10 mouse cellular contexts compared by ENCODE assay signal in the genomic region with DNA sequence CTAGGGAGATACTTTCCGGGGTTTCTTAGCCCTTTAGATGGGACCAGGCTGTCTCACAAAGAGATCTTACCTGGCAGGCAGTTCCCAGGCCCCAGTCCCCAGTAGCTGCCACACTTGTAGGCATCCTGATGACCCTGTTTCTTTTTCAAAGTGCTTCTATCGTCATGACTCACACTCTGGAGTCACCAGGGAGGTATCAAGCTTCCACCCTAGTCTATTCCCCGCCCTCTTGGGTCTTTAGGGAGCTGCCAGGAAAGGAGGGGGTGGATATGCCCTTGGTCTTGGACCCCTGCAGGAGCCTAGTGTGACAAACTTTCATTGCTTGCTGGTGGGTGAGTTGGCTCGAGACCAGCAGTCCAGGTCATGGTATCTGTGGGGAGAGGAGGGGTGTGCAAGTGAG. TPM values are rescaled to one million over a fixed set of nuclear protein-coding genes. Genes with fewer than 3 reads are reported as not detected.
A peak's percentile ranks its signal among the peaks of the same experiment; 100 is the strongest.
DNase-seq lines count a peak whose midpoint lies in the region; ATAC-seq and TF ChIP-seq lines count a peak whose summit lies in the region.
"Had no signal": no experiment of that assay in that cellular context is flagged by ENCODE, and none has a peak within 500 bp of the region (broad histone marks: within the 10 kb centered on the region; RNA-seq: fewer than 3 reads in every experiment).

No protein-coding gene starts in this region.

- TF ChIP-seq CTCF in kidney, postnatal 0 days (IDR thresholded peaks at IDR 0.05; ENCODE audit: low read depth), result no peak
- TF ChIP-seq CTCF in olfactory bulb, adult 2 months (IDR thresholded peaks at IDR 0.05; ENCODE audit: insufficient read depth, low read depth, low read length), result no peak

- H3K4me1 ChIP-seq in kidney, postnatal 0 days (replicated peaks; ENCODE audit: insufficient read depth, low read length), result peaks cover 22% of the 10 kb centered on the region
- H3K4me1 ChIP-seq in embryonic facial prominence, embryonic 14.5 days (ENCODE audit: control insufficient read depth, insufficient read depth, low read length), result peaks cover 12% of the 10 kb centered on the region
- 0 out of 2 replicates have a peak, but pooled peaks cover 5% of the 10 kb centered on the region for H3K4me1 ChIP-seq in intestine, embryonic 15.5 days (replicated peaks)
- H3K4me1 ChIP-seq in olfactory bulb, adult 2 months (ENCODE audit: control insufficient read depth, insufficient read depth, low read length), result peaks cover 59% of the 10 kb centered on the region

- no peaks in the 10 kb centered on the region for H3K27me3 ChIP-seq in kidney, postnatal 0 days (ENCODE audit: insufficient read depth, low read length)
- H3K27me3 ChIP-seq in embryonic facial prominence, embryonic 14.5 days (replicated peaks; ENCODE audit: control insufficient read depth, insufficient read depth, low read length), result 0 out of 2 replicates have a peak, but pooled peaks cover 3% of the 10 kb centered on the region
- H3K27me3 ChIP-seq in intestine, embryonic 15.5 days (replicated peaks), result peaks cover 51% of the 10 kb centered on the region

- no peak for TF ChIP-seq POLR2A in olfactory bulb, adult 2 months (IDR thresholded peaks at IDR 0.05; ENCODE audit: insufficient read depth, low read depth, low read length)

- no peak for DNase-seq in kidney, postnatal 0 days (ENCODE audit: low spot score)
- no peak for DNase-seq in kidney, postnatal 10 days
- no peak for DNase-seq in embryonic facial prominence, embryonic 14.5 days (ENCODE audit: low spot score)
- DNase-seq in heart, adult 11 months, result no peak
- DNase-seq in spleen, postnatal 10 days (ENCODE audit: low spot score in 2 of 2), result no peak
- DNase-seq: adrenal gland, adult 8-10 months; cerebellum, postnatal 25 days; kidney, adult 18-20 months had no signal

- H3K4me2 ChIP-seq in kidney, postnatal 0 days (ENCODE audit: low read length), result peak overlapping the region; percentile 96; the same call in 1 of the 2 replicates
- peak overlapping the region; percentile 99 for H3K4me2 ChIP-seq in embryonic facial prominence, embryonic 14.5 days (ENCODE audit: low read depth, low read length)
- H3K4me2 ChIP-seq in intestine, embryonic 15.5 days (replicated peaks), result peak overlapping the region; percentile 97; the same call in 1 of the 2 replicates

- no peak overlapping the region for H3K27ac ChIP-seq in kidney, postnatal 0 days
- no peak overlapping the region for H3K27ac ChIP-seq in embryonic facial prominence, embryonic 14.5 days (replicated peaks; ENCODE audit: low read depth, low read length)
- no peak overlapping the region for H3K27ac ChIP-seq in intestine, embryonic 15.5 days
- peak overlapping the region; percentile 95 for H3K27ac ChIP-seq in olfactory bulb, adult 2 months (ENCODE audit: insufficient read depth, low read depth, low read length)

- no peaks in the 10 kb centered on the region for H3K36me3 ChIP-seq in kidney, postnatal 0 days (ENCODE audit: insufficient read depth, low read length)
- H3K36me3 ChIP-seq in embryonic facial prominence, embryonic 14.5 days (ENCODE audit: control insufficient read depth, insufficient read depth, low read length), result no peaks in the 10 kb centered on the region
- H3K36me3 ChIP-seq in intestine, embryonic 15.5 days, result no peaks in the 10 kb centered on the region

- whole genome bisulfite sequencing in kidney, postnatal 0 days, result 41% methylated on average over 4 of the region's 4 CpGs
- 40% methylated on average over 4 of the region's 4 CpGs for WGBS in embryonic facial prominence, embryonic 14.5 days
- 48% methylated on average over 4 of the region's 4 CpGs for WGBS in intestine, embryonic 15.5 days
- WGBS in olfactory bulb, adult 2 months, result 37% methylated on average over 4 of the region's 4 CpGs

- H3K9ac ChIP-seq in kidney, postnatal 0 days (ENCODE audit: low read depth, low read length), result no peak overlapping the region
- H3K9ac ChIP-seq in embryonic facial prominence, embryonic 14.5 days (ENCODE audit: low read depth, low read length), result peak overlapping the region; percentile 32; the same call in 1 of the 2 replicates
- no peak overlapping the region for H3K9ac ChIP-seq in intestine, embryonic 15.5 days

- no peak for ATAC-seq in kidney, postnatal 0 days (replicated peaks; ENCODE audit: low FRiP score, low read depth)
- no peak for ATAC-seq in embryonic facial prominence, embryonic 14.5 days (ENCODE audit: low read depth)
- no peak for ATAC-seq in intestine, embryonic 15.5 days

- no peak overlapping the region for H3K4me3 ChIP-seq in kidney, postnatal 0 days (replicated peaks; ENCODE audit: low read depth, low read length)
- peak overlapping the region; percentile 68; the same call in 1 of the 2 replicates for H3K4me3 ChIP-seq in embryonic facial prominence, embryonic 14.5 days (ENCODE audit: low read depth, low read length)
- H3K4me3 ChIP-seq in intestine, embryonic 15.5 days (replicated peaks), result no peak overlapping the region
- peak overlapping the region; percentile 77 for H3K4me3 ChIP-seq in olfactory bulb, adult 2 months (ENCODE audit: insufficient read depth, low read depth, low read length)

- H3K9me3 ChIP-seq in kidney, postnatal 0 days (replicated peaks; ENCODE audit: low read length), result no peaks in the 10 kb centered on the region
- no peaks in the 10 kb centered on the region for H3K9me3 ChIP-seq in embryonic facial prominence, embryonic 14.5 days (ENCODE audit: control insufficient read depth, low read length)
- H3K9me3 ChIP-seq in intestine, embryonic 15.5 days, result no peaks in the 10 kb centered on the region

RNA-seq across cellular contexts. Expression of gene Chst1, which starts 1.7 kb away (rescaled TPM):
- polyA plus RNA-seq in kidney, postnatal 0 days (2015; fragmentation: Nextera tagmentation; extraction: Ambion mirVana), result 6.6 and 6.8 TPM in 2 replicates
- 8.6 and 9.1 TPM in 2 replicates for polyA plus RNA-seq in embryonic facial prominence, embryonic 14.5 days (2014; fragmentation: Nextera tagmentation; extraction: Ambion mirVana)
- 4.1 and 4.5 TPM in 2 replicates for polyA plus RNA-seq in intestine, embryonic 15.5 days (2015; fragmentation: Nextera tagmentation; extraction: Ambion mirVana)
- polyA plus RNA-seq in olfactory bulb, adult 2 months (2012; ENCODE audit: insufficient read depth, insufficient read length, low replicate concordance, missing spikeins), result not detected in 2 replicates

Comparison
In these comparisons a context has a peak if more than half of its experiments do, and no peak if none do; other contexts are left out.
1. H3K4me3 ChIP-seq: peak in embryonic facial prominence, embryonic 14.5 days (single experiment) and olfactory bulb, adult 2 months (single experiment); none in kidney, postnatal 0 days (single experiment) and intestine, embryonic 15.5 days (single experiment).
2. Peak in every context shown above with its lines, with median percentiles within 50 percentile points of each other: H3K4me2 ChIP-seq.